Mouse (Mus musculus): ENCODE measurements around the gene Cxcl1.
A peak's percentile ranks its signal among the peaks of the same experiment; 100 is the strongest.
"Not testable (repeated sequence)": the region's sequence is repeated elsewhere in the genome, so short reads cannot be mapped to it uniquely, and the experiment has no call there.

The Cxcl1 gene

GRCm38 (mm10) chr5:90890519-90891463 is at the start of gene Cxcl1:
TSS of gene Cxcl1 (plus strand) at chr5:90891241.
- peak; percentile 71 for DNase-seq

- no peak for DNase-seq
These were observed 47.1 kb upstream of the Cxcl1 start for GRCm38 (mm10) chr5:90843891-90844290.

DNA sequence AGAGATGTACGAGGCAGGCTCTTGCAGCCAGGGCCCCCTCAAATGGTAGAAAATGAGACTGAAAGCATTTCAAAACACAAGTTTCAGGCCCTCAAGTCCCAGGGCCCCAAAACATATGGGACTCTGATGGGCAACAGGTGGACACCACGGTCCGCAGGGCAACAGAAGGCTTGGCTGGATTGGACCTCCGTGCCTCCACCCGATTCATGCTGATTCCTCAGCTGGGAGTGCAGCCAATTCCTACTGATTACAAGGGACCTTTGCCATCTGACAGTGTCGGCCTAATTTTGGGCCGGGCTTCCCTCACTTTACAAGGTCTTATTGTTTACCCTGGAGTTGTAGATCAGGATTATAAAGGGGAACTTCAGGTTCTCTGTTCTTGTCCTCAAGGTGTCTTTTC is 40.9 kb upstream of the Cxcl1 start:
- DNase-seq: not testable (repeated sequence)

GRCm38 (mm10) chr5:90851391-90851790 is 39.6 kb upstream of the Cxcl1 start:
- DNase-seq: not testable (repeated sequence)

DNA sequence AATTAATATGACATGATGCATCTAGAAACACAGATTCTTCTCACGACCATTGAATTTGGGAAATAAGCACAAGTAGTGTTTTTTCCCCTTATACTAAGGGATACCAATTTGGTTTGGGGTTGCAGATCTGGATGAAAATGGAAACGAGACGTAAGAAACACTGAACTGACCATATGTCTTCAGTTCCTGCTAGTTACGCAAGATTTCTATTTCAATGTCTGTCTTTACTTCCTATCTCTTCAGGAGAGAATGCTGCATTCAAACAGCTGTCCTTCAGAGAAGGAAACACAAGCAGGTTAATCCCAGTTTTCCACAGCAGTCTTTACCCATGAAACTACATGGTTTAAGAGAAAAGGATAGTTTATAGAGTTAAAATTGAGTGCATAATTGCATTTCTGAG is 37.8 kb upstream of the Cxcl1 start:
- no peak for DNase-seq

GRCm38 (mm10) chr5:90855308-90856230 is 35.5 kb upstream of the Cxcl1 start:
- DNase-seq: no peak

DNA sequence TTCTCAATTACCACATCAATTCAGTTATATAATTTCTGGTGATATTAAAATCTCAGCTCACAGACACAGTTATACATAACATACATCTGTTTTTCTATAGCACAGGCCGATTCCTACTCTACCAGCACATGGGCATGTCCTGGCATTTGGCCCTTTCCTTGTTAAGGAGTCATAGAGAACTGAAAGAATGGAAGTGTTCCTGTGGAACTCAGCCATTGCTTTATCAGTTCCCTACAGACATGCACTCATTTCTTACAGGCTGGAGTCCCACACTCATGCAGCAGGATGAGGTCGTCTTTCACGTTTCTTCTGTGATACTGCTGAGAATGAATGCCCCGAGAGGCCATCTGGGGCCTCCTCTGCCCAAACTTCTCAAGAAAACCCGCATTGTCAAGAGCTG is 33.6 kb upstream of the Cxcl1 start:
- no peak for DNase-seq

- no peak for DNase-seq
These were observed 32.6 kb upstream of the Cxcl1 start for GRCm38 (mm10) chr5:90858429-90858828.

DNA sequence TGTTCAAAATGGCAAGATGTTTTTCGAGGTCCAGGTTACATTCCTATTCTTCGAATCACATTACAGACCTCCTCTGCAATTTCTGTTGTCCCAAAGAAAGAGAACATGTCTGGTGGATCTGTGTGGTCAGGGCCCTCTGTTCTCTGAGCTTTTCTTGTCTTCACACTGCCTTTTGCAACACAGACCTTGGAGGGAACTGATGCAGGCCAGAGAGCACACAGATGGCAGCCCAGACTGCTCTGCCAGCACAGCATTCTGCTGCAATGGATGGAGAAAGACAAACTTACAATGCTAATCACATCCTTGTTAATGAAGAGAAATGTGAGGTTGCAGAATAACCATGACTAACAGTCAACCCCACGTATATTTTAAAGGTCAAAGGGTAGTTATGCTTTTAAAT is 32.0 kb upstream of the Cxcl1 start:
- no peak for DNase-seq

- DNase-seq: no peak
These were observed 29.1 kb upstream of the Cxcl1 start for GRCm38 (mm10) chr5:90861876-90862375.

DNA sequence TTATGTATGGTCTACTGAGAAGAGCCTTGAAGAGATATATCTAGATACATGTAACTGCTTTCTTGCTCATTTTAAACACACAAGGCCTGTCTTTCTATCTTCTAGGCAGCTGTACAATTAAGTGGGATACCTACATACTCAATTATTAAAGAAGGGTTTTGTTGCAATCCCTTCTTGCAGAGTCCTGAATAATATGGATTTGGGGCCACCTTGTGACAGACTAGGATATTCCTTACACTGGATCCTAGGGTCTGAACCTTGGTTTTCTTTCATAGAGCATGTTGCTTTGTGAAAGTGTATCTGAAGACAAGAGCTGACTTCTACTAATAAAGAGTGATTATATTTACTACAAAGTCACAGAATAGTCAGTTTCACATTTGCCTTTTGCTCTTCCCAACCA is 24.3 kb upstream of the Cxcl1 start:
- DNase-seq: peak; percentile 19

DNA sequence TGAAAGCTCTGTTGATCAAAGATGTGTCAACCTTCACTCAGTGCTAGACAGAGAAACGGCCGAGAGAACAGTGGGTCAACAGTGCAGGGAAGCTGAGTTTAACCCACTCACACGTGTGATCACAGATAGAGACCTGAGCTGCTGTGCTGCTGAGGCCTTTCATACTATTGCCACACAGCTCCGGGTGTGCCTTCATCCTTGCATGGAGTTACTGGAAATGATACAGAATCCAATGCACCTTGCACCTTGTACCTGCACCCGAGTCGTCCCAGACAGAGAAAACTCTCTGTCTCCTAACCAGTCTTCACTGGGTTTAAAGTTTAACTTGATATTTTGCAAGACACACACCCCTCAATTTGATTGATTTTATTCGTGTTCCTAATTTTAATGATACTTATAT is 18.7 kb upstream of the Cxcl1 start:
- peak; percentile 26 for DNase-seq

DNA sequence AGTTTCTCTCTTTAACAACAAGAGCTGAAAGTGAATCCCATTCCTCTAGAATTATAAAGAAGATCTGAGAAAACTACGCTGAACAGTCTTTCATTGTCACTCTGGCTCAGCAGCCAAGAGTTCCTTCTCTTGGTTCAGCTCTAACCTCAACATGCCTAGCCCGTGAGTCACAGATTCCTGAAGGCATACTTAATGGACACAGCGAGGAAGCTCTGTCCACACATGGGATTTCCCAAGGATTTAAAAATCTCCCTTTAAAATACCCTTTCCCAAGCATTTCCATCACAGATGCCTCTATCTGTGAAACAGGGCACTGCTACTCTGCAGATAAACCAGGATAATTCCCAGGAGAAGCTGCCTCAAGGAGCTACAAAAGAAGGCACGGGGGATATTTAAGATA is 15.0 kb upstream of the Cxcl1 start:
- DNase-seq: peak; percentile 41

DNA sequence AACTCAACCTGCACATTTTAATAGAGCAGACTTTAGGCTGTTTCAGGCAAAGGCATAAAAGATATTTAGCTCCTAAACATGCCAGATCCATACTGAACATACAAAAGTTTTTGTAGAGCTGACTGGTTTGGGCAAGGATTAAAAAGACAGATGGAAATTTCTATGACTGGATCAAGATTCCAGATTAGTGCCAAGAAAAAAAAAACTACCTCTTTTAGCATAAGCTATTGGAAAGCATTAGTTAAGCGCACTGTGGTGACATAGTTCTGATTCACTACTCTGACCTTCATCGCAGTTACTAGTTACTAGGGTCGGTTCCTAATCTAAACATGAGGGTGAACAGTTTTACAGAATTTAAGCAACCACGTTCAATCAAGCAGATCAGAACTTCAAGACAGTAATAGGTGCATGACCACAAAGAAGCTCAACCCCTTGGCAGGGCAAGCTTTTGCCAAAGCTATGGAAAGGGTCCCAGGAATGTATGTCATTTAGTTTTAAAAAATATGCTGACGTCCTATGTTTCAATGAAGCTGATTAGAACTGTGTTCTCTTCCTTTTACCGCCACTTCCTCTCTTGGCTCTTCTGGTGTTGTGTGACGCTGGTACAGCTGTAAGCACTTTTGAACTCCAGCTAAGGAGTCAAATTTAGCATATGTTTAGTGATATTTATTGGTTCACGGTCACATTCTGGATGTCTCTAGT is 14.4 kb upstream of the Cxcl1 start:
- no peak for DNase-seq

- DNase-seq: no peak
These were observed 13.9 kb upstream of the Cxcl1 start for GRCm38 (mm10) chr5:90877173-90877512.

GRCm38 (mm10) chr5:90879307-90880014 is 11.6 kb upstream of the Cxcl1 start:
- no peak for DNase-seq

DNA sequence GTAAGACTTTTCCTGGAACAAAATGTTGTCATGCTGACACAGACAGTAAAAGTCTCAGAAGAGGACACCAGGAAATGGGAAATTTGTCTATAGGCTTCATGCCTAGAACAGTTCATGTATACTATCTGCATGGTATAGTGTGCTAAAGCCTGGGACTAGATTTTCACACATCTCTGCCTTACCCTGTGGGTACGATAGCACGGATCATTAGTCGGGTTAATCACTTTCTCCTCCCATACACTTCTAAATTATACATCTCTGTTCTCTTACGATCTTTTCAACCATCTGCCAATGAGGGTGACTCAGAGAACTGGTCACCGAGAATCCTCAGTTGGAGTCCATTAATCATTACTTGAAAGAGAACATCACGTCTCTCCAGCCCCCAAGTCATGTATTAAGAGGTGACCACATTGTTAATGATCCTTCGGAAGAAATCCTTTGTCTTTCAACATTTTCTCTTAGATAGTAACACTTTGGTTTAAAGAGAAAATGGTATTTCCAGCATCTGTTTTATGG is 10.6 kb upstream of the Cxcl1 start:
- no peak for DNase-seq

DNA sequence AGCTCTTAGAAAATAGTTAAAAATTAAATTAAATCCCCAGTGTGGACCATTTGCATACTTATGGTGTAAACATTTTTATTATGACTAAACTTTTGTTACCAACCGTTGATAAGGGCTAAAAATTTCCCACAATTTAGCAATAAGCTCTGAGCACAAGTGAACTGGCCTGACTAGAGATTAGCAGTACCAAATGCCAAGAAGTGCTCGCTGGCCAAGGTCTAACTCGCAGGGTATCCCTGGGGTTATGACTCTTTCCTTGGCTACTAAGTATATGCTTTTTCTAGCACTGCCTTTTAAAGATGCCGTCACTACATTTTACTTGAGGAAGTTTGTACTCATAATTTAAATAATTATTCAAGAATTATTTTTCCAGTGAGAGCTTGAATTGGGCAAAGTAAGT is 10.0 kb upstream of the Cxcl1 start:
- DNase-seq: no peak

GRCm38 (mm10) chr5:90881682-90882081 is 9.4 kb upstream of the Cxcl1 start:
- no peak for DNase-seq

DNA sequence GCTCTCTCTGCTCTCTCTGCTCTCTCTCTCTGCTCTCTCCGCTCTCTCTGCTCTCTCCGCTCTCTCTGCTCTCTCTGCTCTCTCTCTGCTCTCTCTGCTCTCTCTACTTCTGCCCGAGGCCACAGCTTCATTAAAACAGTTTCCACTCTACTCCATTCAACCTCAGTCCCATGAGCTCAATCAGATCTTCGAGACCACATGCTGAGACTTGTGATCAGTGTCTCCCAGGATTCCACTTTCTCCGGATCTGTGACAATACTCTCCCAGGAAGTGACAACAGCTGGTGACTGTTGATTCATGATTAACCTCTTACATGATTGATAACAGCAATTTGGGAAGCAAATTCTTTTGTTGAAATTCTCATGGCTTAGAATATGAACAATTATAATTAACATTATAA is 8.9 kb upstream of the Cxcl1 start:
- DNase-seq: no peak

GRCm38 (mm10) chr5:90884628-90885242 is 6.3 kb upstream of the Cxcl1 start:
- peak; percentile 51 for DNase-seq

DNA sequence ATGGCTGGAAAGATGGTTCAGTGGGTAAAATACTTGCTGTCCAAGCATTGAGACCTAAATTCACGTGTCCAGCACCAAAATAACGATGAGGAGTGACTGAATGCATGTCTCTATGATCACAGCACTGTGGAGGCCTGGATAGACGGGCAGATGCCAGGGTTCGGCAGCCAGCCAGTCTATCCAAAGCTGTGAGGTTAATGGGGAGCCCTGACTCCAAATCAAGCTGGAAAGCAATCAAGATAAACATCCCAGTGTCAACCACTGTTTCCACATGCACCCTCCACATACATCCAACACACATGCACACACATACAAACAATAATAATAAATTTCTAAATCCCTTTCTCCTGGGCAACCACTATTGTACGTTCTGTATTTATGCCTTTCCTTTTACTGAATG is 2.4 kb upstream of the Cxcl1 start:
- no peak for DNase-seq

Measured in kidney, postnatal 10 days (tissue).